In the genomic region with DNA sequence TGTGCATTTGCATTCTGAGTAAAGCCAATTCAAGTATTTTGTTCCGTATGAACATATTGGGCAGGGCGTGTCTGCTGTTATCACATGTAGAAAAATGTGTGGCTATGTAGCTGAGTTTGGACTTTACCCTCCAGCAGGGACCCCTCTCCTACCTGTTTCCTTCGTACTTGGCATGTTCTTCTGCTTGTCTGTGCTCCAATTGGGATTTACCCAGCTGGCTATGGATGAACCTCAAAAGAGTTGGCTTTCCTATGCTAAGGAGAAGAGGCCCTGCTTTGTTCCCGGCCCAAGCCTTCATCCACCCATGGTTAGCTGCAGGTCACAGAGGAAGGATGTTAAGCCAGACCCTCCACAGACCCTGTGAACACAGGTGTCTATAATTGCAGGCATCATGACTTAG, we compare ENCODE assay signal across 19 mouse cellular contexts. TPM values are rescaled to one million over a fixed set of nuclear protein-coding genes. Genes with fewer than 3 reads are reported as not detected.
"Had no signal": no experiment of that assay in that cellular context is flagged by ENCODE, and none has a peak within 500 bp of the region (broad histone marks: within the 10 kb centered on the region; RNA-seq: fewer than 3 reads in every experiment).

No protein-coding gene starts in this region.

- H3K36me3 ChIP-seq: liver, embryonic 13.5 days; midbrain, embryonic 12.5 days; midbrain, embryonic 15.5 days; neural tube, embryonic 13.5 days; stomach, embryonic 15.5 days had no signal

- H3K4me1 ChIP-seq: liver, embryonic 13.5 days; midbrain, embryonic 12.5 days; stomach, embryonic 15.5 days had no signal

- H3K9ac ChIP-seq: liver, embryonic 13.5 days; midbrain, embryonic 12.5 days; midbrain, embryonic 15.5 days; neural tube, embryonic 13.5 days; stomach, embryonic 15.5 days had no signal

- H3K4me2 ChIP-seq: liver, embryonic 13.5 days; midbrain, embryonic 12.5 days; midbrain, embryonic 15.5 days; neural tube, embryonic 13.5 days; stomach, embryonic 15.5 days had no signal

- H3K27me3 ChIP-seq: liver, embryonic 13.5 days; midbrain, embryonic 12.5 days; midbrain, embryonic 15.5 days; neural tube, embryonic 13.5 days; stomach, embryonic 15.5 days had no signal

- H3K27ac ChIP-seq: kidney, postnatal 0 days; liver, embryonic 13.5 days; midbrain, embryonic 12.5 days; midbrain, embryonic 15.5 days; neural tube, embryonic 13.5 days had no signal

- DNase-seq: kidney, postnatal 25 days; liver, embryonic 13.5 days; lung, adult 2 months; lung, postnatal 14 days; lung, postnatal 4 days; retina, postnatal 1 day; right cerebral cortex, postnatal 25 days; spleen, adult 18-20 months; thymus, adult 2 months; thymus, postnatal 14 days; thymus, postnatal 4 days had no signal

- H3K9me3 ChIP-seq: liver, embryonic 13.5 days; midbrain, embryonic 12.5 days; midbrain, embryonic 15.5 days; neural tube, embryonic 13.5 days; stomach, embryonic 15.5 days had no signal

- ATAC-seq: midbrain, embryonic 15.5 days had no signal

- H3K4me3 ChIP-seq: liver, embryonic 13.5 days; midbrain, embryonic 12.5 days; midbrain, embryonic 15.5 days; myocyte; neural tube, embryonic 13.5 days; stomach, embryonic 15.5 days had no signal

RNA-seq across cellular contexts. Expression of a gene that starts 44.8 kb away (rescaled TPM):
- total RNA-seq: megakaryocyte progenitor cell, adult 5-6 weeks; megakaryocyte-erythroid progenitor cell, adult 5-6 weeks had no signal
